Mouse (Mus musculus): ENCODE results near the gene Prf1. TPM values are rescaled to one million over a fixed set of nuclear protein-coding genes. Genes with fewer than 3 reads are reported as not detected.

Gene Prf1
- total and polyA plus RNA-seq, 3 experiments = 0.23 to 1.3 (median 0.32) TPM

DNA sequence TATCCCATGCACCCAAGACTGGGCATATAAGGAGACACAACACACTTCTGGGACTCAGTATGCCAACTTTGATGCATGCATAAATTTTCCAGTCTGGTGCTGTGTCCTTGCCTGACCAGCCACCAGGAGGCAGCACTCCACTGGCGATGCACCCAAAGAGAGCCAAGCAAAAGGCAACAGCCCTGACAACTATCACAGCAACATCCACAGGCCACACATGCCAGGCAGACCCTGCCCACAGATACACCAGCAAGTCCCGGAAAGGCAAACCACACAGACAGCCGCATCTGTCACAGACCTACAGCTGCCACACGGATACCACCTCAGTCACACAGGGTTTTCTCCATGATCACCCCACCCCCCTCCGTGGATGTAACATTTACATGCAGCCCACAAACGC, 43.9 kb downstream of the Prf1 start:
- H3K36me3 ChIP-seq (ENCODE audit: control insufficient read depth, insufficient read depth, low read length) = no peaks in the 10 kb centered on the region

DNA sequence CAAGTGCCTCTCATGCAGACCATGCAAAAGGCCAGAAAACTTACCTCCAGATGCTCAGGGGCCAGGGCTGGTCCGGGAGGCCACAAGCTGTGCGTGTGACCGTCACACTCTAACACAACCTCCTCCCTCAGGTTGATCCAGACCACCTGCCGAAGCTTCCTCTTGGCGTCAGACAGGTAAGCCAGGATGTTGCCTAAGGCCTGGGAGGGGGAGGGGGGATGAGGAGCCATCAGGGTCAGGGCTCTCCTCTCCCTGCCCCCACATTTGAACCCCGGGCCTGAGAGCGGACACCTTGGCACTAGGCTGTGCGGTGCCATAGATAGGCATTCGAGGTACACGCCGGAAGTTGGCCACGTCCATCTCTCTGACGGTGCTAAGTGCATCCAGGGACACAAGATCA, 45.1 kb downstream of the Prf1 start:
- H3K36me3 ChIP-seq (ENCODE audit: control insufficient read depth, insufficient read depth, low read length) = no peaks in the 10 kb centered on the region

More for the DNA sequence above, 43.9 kb downstream of the Prf1 start:
- intact Hi-C loops (cut with DNase I) = loop anchor here (1.0 to 2.0 kb wide), 3 partner anchors 13 to 317 kb away; no protein-coding TSS in a partner anchor
- Histone ChIP-seq H3K9ac (ENCODE audit: low read depth, low read length) (no peak overlapping the region), H3K4me1 (ENCODE audit: control insufficient read depth, insufficient read depth, low read length) (peaks cover 4% of the 10 kb centered on the region; the same call in 1 of the 2 replicates), H3K4me3 (no peak overlapping the region), H3K27ac (no peak overlapping the region), H3K27me3 (ENCODE audit: control insufficient read depth, insufficient read depth, low read length) (no peaks in the 10 kb centered on the region), H3K79me2 (replicated peaks; ENCODE audit: control insufficient read depth, insufficient read depth, low read length) (no peaks in the 10 kb centered on the region)
- WGBS = 57% methylated on average over 6 of the region's 6 CpGs
- DNase-seq = peak; percentile 69 to 86
- TF ChIP-seq CTCF (IDR thresholded peaks at IDR 0.05) = peak; percentile 95
- peak; percentile 58; the same call in 1 of the 2 replicates for TF ChIP-seq EP300 (IDR thresholded peaks at IDR 0.05; ENCODE audit: insufficient read depth, low read depth, low read length)
- no peak for TF ChIP-seq POLR2A (IDR thresholded peaks at IDR 0.05; ENCODE audit: insufficient read depth, low read depth, low read length)

DNA sequence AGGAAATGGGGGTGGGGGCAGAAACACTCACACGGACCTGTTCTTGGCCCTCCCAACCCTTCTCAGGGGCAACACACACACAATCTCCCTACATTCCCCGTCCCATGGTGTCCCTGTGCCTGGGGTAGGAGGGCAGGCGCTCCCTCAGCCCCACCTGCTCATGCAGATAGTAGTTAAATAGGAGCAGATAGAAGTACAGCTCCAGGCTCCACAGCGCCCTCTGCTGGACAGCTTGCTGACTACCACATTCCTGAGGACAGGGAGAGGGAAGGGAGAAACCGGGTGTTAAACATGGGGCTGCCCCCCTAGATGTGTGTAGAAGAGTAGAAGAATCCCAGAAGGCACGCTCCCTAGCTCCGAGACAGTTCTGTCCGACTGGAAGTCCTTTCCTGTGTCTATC, 46.3 kb downstream of the Prf1 start:
- intact Hi-C loops (cut with DNase I) = no loop called here
- WGBS = 74% methylated on average over 8 of the region's 8 CpGs
- no peak overlapping the region for H3K9ac ChIP-seq (ENCODE audit: low read depth, low read length)

More for the DNA sequence above, 45.1 kb downstream of the Prf1 start:
- Histone ChIP-seq H3K79me2 (replicated peaks; ENCODE audit: control insufficient read depth, insufficient read depth, low read length) (no peaks in the 10 kb centered on the region), H3K4me1 (ENCODE audit: control insufficient read depth, insufficient read depth, low read length) (peaks cover 6% of the 10 kb centered on the region; the same call in 1 of the 2 replicates), H3K4me3 (no peak overlapping the region), H3K9ac (ENCODE audit: low read depth, low read length) (no peak overlapping the region), H3K27me3 (ENCODE audit: control insufficient read depth, insufficient read depth, low read length) (no peaks in the 10 kb centered on the region), H3K27ac (no peak overlapping the region)
- intact Hi-C loops (cut with DNase I) = no loop called here
- TF ChIP-seq EP300 (IDR thresholded peaks at IDR 0.05; ENCODE audit: insufficient read depth, low read depth, low read length) (no peak), POLR2A (IDR thresholded peaks at IDR 0.05; ENCODE audit: insufficient read depth, low read depth, low read length) (no peak), CTCF (IDR thresholded peaks at IDR 0.05) (no peak)
- 90% methylated on average over 13 of the region's 13 CpGs for WGBS
- DNase-seq = no peak

DNA sequence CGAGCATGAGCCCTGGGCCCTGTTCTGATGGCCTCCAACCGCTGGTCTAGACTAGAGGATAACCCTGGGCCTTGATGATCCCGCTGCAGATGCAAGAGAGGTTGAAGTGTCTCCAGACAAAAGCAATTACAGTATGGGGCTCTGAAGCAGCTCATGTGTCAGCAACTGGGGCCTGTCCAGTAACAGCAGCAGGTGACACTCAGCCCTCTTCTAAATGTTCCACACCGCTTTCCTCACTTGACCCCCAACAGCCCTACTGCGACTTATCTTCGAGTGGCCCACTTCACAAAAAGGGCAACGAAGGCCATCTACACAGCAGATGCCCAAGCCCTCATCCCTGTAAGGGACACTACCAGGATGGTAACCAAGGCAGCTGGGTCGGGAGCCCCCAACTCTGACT, 47.5 kb downstream of the Prf1 start:
- H3K27ac ChIP-seq = no peak overlapping the region
- H3K79me2 ChIP-seq (replicated peaks; ENCODE audit: control insufficient read depth, insufficient read depth, low read length) = no peaks in the 10 kb centered on the region
- peaks cover 6% of the 10 kb centered on the region; the same call in 1 of the 2 replicates for H3K4me1 ChIP-seq (ENCODE audit: control insufficient read depth, insufficient read depth, low read length)
- intact Hi-C loops (cut with DNase I) = no loop called here
- 51% methylated on average over 8 of the region's 8 CpGs for WGBS
- peak; percentile 94 for TF ChIP-seq EP300 (IDR thresholded peaks at IDR 0.05; ENCODE audit: insufficient read depth, low read depth, low read length)
- TF ChIP-seq CTCF (IDR thresholded peaks at IDR 0.05) = no peak
- no peaks in the 10 kb centered on the region for H3K36me3 ChIP-seq (ENCODE audit: control insufficient read depth, insufficient read depth, low read length)
- no peak for DNase-seq
- H3K4me3 ChIP-seq = no peak overlapping the region
- H3K27me3 ChIP-seq (ENCODE audit: control insufficient read depth, insufficient read depth, low read length) = no peaks in the 10 kb centered on the region
- no peak overlapping the region for H3K9ac ChIP-seq (ENCODE audit: low read depth, low read length)

More for the DNA sequence above, 46.3 kb downstream of the Prf1 start:
- Histone ChIP-seq H3K36me3 (ENCODE audit: control insufficient read depth, insufficient read depth, low read length) (no peaks in the 10 kb centered on the region), H3K4me1 (ENCODE audit: control insufficient read depth, insufficient read depth, low read length) (peaks cover 6% of the 10 kb centered on the region; the same call in 1 of the 2 replicates), H3K79me2 (replicated peaks; ENCODE audit: control insufficient read depth, insufficient read depth, low read length) (no peaks in the 10 kb centered on the region), H3K4me3 (no peak overlapping the region), H3K27ac (no peak overlapping the region), H3K27me3 (ENCODE audit: control insufficient read depth, insufficient read depth, low read length) (no peaks in the 10 kb centered on the region)
- TF ChIP-seq CTCF (IDR thresholded peaks at IDR 0.05) (peak; percentile 95; the same call in 1 of the 2 replicates), EP300 (IDR thresholded peaks at IDR 0.05; ENCODE audit: insufficient read depth, low read depth, low read length) (no peak)
- DNase-seq = peak; percentile 51 to 80

DNA sequence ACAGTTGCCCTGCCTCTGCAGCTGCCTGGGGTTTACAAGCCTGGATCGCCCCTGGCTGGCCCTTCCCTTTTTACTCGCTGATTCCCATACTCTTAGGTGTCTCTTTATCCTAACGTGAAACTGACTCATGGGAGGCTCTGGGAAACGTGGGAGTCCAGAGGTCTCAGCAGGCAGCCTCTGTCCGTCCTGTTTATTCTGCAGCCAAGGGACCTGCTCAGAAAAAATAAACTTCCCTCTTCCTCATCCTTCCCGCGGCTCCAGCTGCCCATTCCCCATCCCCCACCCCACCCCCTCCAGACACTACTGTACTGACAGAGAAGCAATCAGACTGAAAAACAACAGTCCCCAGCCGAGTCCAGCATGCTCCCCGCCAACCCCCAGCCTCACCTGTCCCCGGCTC, 48.7 kb downstream of the Prf1 start:
- Histone ChIP-seq H3K79me2 (replicated peaks; ENCODE audit: control insufficient read depth, insufficient read depth, low read length) (no peaks in the 10 kb centered on the region), H3K36me3 (ENCODE audit: control insufficient read depth, insufficient read depth, low read length) (no peaks in the 10 kb centered on the region), H3K27me3 (ENCODE audit: control insufficient read depth, insufficient read depth, low read length) (no peaks in the 10 kb centered on the region), H3K4me1 (ENCODE audit: control insufficient read depth, insufficient read depth, low read length) (peaks cover 6% of the 10 kb centered on the region; the same call in 1 of the 2 replicates), H3K9ac (ENCODE audit: low read depth, low read length) (no peak overlapping the region), H3K4me3 (no peak overlapping the region), H3K27ac (no peak overlapping the region)
- intact Hi-C loops (cut with DNase I) = no loop called here
- 37% methylated on average over 10 of the region's 10 CpGs for WGBS
- no peak for DNase-seq
- TF ChIP-seq EP300 (IDR thresholded peaks at IDR 0.05; ENCODE audit: insufficient read depth, low read depth, low read length) (no peak), CTCF (IDR thresholded peaks at IDR 0.05) (no peak), POLR2A (IDR thresholded peaks at IDR 0.05; ENCODE audit: insufficient read depth, low read depth, low read length) (no peak)

DNA sequence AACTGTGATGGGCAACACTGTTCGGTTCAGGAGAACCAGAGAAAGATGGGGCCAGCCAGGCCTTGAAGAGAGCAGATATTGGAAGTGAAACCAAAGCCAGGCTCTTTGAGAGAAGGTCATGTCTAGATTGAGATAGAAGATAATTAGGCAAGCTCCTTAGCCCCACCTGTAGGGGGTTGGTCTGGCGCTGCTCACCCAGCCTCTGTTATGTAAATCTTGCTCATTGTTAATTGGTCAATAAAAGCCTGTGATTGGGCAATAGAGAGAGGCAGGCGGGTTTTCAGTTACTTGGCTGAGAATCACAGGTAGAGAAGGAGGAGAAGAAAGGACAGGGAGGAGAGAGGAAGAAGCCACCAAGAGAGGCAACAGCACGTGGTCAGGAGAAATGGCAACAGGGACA, 53.6 kb downstream of the Prf1 start:
- TF ChIP-seq POLR2A (IDR thresholded peaks at IDR 0.05; ENCODE audit: insufficient read depth, low read depth, low read length) (no peak), CTCF (IDR thresholded peaks at IDR 0.05) (no peak), EP300 (IDR thresholded peaks at IDR 0.05; ENCODE audit: insufficient read depth, low read depth, low read length) (no peak)
- Histone ChIP-seq H3K9ac (ENCODE audit: low read depth, low read length) (no peak overlapping the region), H3K79me2 (replicated peaks; ENCODE audit: control insufficient read depth, insufficient read depth, low read length) (peaks cover 3% of the 10 kb centered on the region), H3K36me3 (ENCODE audit: control insufficient read depth, insufficient read depth, low read length) (no peaks in the 10 kb centered on the region), H3K4me3 (no peak overlapping the region), H3K4me1 (ENCODE audit: control insufficient read depth, insufficient read depth, low read length) (peaks cover 4% of the 10 kb centered on the region; the same call in 1 of the 2 replicates), H3K27ac (no peak overlapping the region), H3K27me3 (ENCODE audit: control insufficient read depth, insufficient read depth, low read length) (no peaks in the 10 kb centered on the region)
- 89% methylated on average over 4 of the region's 4 CpGs for WGBS
- intact Hi-C loops (cut with DNase I) = no loop called here
- DNase-seq = no peak

Other genes starting within 250 kb of the Prf1 start
- gene Pcbd1, start 208.5 kb upstream of the Prf1 start, total RNA-seq (2021) = under 1 TPM; 0.50 to 0.86 TPM
- 1.8 and 2.5 TPM in 2 replicates for gene Pcbd1, start 208.5 kb upstream of the Prf1 start, polyA plus RNA-seq (2012; rRNA removed)
- gene Sgpl1, start 150.1 kb upstream of the Prf1 start, total RNA-seq (2021) = 10 to 100 TPM; 13.2 to 16.7 TPM
- 13.2 and 18.2 TPM in 2 replicates for gene Sgpl1, start 150.1 kb upstream of the Prf1 start, polyA plus RNA-seq (2012; rRNA removed)
- gene Tbata, start 125.9 kb upstream of the Prf1 start, total RNA-seq (2021) = not detected
- 0.32 and 0.45 TPM in 2 replicates for gene Tbata, start 125.9 kb upstream of the Prf1 start, polyA plus RNA-seq (2012; rRNA removed)
- 1 to 10 TPM in 1 of 2 experiments, under 1 TPM in 1; 0.91 to 1.6 TPM for gene Adamts14, start 24.4 kb upstream of the Prf1 start, total RNA-seq (2021)
- 1.2 and 1.3 TPM in 2 replicates for gene Adamts14, start 24.4 kb upstream of the Prf1 start, polyA plus RNA-seq (2012; rRNA removed)
- gene Pald1, start 85.7 kb downstream of the Prf1 start, total RNA-seq (2021) = 10 to 100 TPM; 15.3 to 17.6 TPM
- 17.7 and 20.4 TPM in 2 replicates for gene Pald1, start 85.7 kb downstream of the Prf1 start, polyA plus RNA-seq (2012; rRNA removed)
- gene Nodal, start 120.1 kb downstream of the Prf1 start, total RNA-seq (2021) = under 1 TPM in 1 of 2 experiments, not detected in 1; 0.10 TPM
- 0.04 and 0.38 TPM in 2 replicates for gene Nodal, start 120.1 kb downstream of the Prf1 start, polyA plus RNA-seq (2012; rRNA removed)
- 10 to 100 TPM; 70.9 to 71.3 TPM for gene Eif4ebp2, start 154.8 kb downstream of the Prf1 start, total RNA-seq (2021)
- gene Eif4ebp2, start 154.8 kb downstream of the Prf1 start, polyA plus RNA-seq (2012; rRNA removed) = 53.3 and 71.9 TPM in 2 replicates
- gene Lrrc20, start 178.0 kb downstream of the Prf1 start, total RNA-seq (2021) = 10 to 100 TPM; 29.9 to 32.0 TPM
- gene Lrrc20, start 178.0 kb downstream of the Prf1 start, polyA plus RNA-seq (2012; rRNA removed) = 38.9 and 55.5 TPM in 2 replicates

Measured in heart, adult 2 months (tissue).